Mouse (Mus musculus) cerebellum, adult 8-10 months (tissue): ENCODE results near the gene Aff4.
"Not testable (repeated sequence)": the region's sequence is repeated elsewhere in the genome, so short reads cannot be mapped to it uniquely, and the experiment has no call there.

Source experiments
- DNase-seq: peaks from one replicate; pipeline ENCODE4 v3.0.0; 2022

Gene Aff4

DNA sequence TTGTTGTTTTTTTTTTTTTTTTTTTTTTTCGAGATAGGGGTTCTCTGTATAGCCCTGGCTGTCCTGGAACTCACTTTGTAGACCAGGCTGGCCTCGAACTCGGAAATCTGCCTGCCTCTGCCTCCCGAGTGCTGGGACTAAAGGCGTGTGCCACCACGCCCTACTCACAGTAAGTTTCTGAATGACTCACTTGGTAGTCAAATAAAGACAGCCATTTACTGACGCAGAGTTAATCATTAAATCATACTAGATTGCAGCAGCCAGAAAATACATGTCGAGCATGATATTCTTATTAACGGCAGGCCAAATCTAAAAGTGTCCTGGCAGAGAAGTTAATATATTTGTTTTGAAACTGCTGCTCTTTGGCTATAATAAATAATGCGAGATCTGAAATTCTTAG lies 9.6 kb upstream of the Aff4 start:
- DNase-seq: not testable (repeated sequence)

DNA sequence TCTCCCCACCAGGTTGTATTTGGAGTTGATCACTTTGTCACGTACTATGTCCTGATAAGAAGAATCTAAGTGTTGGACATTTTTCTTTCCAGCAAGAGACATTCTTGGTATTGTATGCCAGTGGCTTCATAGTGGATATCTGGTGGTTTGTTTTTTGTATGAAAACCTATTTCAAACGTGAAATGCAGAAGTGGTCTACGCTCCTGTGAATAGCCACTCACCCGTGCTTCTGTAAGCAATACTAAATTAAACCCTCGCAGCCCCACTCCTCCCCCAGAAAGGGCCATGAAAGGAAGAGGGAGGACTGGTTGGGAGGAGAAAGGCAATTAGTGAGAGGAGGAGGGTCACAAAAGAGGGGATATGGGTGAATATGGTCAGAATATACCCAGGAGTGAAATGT lies 7.9 kb upstream of the Aff4 start:
- DNase-seq: no peak

DNA sequence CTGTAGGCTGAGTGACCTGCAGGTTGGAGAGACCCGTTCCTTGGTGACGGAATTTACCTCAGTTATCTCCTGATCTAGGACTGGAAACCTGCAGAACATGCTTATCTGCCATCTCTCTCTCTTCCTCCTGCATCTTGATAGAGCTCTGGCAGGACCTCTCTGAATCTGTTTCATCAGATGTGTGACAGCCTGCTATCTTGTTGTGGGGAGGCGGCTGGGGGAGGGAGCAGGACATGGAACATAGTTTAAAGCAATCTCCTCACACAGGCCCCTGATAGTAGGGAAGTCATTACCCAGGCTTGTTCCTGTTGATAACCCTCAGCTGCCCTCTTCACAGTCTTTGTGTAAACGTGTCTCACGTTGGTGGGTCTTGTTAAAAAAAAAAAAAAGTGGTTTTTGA lies 5.3 kb upstream of the Aff4 start:
- DNase-seq: no peak

DNA sequence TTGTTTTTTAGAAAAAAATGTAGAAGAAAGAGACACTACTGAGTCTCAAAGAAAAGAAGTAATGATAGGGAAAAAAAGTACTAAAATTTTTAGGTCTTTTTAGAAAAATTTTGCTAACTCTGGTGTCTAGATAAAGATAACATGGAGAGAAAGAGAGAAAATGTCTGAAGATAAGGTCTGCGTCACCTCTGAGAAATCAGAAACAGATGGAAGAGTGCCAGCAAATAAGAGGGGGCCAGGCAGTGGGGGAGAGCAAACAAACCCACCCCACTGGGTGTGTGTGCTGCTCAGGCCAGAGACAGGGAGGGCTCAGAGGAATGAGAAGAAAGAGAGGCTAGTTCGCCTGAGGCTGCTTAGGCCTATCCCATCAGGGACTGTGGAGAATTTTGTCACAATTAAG lies 4.9 kb upstream of the Aff4 start:
- DNase-seq: no peak

DNA sequence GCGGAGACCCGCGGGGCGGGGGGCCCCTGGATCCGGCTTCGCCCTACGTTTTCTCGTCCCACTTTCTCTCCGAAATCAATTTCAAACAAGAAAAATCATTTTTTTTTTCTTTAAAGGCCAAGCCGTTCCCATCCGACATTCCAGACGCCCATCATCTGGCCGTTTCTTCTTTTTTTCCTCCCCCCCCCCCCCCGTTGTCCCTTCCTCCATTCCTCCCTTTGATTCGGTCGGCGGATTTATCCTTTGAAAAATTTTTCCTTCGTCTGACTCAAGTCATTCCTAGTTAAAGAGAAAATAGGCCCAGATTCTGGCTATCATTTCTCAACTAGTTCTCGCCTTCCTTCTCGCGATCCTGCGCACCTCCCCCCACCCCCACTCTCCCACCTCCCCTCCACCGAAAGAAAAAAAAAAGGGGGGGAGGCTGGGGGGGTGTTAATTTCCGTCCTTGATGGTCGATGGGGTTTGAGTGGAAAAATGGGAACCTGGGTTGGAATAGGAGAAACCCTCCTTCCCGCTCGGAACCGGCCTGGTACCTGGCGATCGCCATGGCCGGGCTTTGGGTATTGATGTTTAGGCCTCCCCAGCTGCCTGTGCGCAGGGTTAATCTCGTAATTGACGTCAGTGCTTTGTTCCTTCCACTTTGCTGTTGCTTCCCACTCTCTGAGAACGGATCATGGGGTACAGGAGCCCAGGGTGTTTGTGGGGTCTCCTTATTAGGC lies 750 bp downstream of the Aff4 start:
- DNase-seq: peak; percentile 38

DNA sequence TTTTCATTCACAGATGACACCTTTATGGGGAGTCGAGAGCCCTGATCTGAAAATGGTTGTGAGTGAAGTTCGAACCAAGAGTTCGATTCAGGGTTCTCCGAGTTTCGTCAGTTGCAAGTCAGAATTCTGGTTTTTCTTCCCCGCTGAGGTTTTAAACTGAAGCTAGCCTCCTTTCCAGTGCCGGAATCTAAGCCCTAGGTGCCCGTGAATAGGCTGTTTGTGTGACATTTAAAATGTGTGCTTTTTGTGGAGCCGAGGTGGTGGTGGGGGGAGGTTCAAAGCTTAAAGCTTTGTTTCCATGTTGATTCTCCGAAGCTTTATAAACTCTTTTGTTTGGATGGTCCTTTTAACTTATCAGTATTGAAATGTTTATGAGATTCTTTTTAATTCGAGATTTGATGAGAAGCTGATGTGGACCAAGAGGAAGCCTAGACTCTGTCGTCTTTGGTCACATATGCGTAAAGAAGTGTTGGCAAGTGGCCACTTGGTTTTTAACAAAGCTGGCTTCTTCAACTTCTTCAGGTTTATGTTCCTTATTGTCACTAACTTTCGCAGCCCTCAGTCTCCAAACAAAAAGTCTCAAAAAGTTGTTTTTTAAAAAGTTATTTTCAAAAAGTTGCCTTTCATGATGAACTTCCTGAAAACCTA lies 1.4 kb downstream of the Aff4 start:
- DNase-seq: no peak

DNA sequence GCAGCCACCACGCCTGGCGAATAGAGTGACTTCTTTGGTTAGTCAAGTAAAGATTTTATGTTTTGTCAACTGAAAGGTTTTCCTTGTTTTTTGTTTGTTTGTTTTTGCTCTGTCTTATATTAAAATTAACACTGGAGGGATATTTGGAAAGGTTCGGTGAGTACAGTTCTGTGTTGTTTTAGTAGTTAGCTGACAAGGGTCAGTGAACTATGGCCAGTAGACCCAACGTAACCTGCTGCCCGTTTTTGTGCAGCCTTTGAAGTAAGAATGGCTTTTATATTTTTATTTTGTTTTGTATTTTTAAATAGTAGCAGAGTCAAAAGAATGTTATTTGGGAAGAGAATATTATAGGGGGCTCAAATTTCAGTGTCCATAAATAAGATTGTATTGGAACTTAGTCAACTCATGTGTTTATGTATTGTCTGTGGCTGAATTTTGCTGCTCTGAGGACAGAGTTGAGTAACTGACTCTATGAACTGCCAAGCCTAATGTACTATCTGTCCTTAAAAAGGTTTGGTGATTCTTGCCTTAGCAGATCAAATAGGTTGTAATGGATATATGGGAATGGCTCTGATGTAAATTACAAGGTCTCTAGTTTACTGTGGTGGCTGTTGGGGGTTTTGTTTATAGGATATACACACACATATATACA lies 8.0 kb downstream of the Aff4 start:
- no peak for DNase-seq

DNA sequence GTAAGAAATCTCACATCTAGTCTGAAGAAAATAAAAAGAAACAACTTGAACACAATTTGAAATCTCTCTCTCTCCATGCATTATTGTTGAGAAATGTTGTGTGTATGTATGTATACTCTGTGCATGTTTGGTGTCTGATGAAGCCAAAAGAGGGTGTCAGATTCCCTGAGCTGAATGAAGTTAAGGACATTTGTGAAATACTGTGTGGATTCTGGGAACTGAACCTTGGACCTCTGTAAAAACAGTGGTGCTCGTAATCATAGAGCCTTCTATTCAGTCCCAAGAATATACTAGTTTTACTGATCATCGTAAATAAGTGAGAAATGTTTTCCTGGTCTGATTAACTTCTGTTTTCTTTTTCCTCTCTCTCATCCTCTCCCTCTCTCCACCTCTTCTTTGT lies 16.4 kb downstream of the Aff4 start:
- DNase-seq: no peak

DNA sequence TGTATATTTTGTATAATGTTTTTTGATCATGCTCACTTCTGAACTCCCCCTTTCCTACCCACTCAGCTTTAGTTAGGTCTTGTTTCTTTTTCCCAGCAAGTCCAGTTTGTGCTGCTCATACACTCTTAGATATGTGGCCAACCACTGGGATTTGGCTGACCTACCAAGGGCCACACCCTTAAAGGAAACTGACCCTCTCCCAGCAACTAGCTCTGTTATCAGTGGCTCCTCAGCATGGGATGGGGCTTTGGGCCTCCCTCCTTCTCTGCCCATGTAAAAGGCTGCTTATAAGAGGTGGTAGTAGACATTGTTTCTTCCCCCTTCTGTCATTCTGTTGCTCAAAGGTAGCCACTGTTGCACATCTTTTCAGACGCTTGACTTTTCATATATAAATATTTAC lies 28.3 kb downstream of the Aff4 start:
- DNase-seq: no peak

DNA sequence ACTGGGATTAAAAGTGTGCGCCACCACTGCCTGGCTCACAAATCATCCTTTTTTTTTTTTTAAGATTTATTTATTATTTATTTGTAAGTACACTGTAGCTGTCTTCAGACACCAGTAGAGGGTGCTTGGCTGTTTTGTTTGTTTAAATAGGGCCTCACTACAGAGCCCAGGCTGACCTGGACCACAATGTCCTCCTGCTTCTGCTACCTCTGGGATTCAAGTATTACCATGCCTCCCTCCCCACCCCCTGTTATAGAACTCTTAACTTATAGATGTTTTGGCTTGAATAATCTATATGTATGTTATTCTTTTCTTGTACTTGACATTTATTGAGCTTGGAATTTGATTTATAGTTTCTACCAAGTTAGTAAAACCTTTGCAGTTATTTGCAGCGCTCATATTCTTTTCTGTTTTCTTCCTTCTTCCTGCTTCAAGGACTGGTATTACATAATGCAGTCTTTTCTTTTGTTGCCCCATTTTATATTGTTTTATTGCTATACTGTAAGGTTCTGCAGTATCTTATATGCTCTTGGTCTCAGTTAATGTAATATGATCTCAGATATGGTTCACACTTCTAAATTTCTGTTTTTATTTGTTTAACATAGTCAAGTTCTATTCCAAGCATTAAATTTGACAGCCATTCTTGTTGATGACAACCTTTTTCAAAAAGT lies 33.3 kb downstream of the Aff4 start:
- no peak for DNase-seq

DNA sequence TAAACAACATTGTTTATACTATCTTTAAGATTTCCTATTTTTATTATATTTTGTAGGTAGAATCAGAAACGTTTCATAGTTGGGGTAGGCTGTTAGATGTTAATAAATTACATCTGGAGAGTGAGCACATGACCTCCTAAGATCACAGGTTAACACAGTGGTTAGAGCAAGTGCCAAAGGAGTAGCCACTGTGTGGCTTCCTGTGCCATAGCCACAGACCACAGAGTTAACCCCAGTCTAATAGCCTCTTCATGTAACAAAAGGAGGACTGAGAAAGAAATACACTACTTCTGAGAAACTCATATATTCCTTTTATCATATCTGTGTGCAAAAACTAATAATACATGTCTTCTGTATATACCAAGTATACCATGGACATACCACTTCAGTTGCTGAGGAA lies 43.2 kb downstream of the Aff4 start:
- no peak for DNase-seq

DNA sequence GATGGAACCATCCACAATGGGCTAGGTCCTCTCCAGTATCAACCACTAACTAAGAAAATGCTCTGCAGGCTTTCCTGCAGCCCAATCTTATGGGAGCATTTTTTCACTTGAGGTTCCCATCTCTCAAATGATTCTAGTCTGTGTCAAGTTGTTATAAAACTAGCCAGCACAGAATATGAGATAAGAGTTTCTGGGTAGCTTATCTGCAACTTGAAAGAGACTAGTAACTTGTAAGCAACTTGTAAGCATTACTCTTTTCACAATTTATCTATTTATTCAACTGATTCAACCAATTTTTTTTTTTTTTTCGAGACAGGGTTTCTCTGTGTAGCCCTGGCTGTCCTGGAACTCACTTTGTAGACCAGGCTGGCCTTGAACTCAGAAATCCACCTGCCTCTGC lies 53.0 kb downstream of the Aff4 start:
- no peak for DNase-seq

DNA sequence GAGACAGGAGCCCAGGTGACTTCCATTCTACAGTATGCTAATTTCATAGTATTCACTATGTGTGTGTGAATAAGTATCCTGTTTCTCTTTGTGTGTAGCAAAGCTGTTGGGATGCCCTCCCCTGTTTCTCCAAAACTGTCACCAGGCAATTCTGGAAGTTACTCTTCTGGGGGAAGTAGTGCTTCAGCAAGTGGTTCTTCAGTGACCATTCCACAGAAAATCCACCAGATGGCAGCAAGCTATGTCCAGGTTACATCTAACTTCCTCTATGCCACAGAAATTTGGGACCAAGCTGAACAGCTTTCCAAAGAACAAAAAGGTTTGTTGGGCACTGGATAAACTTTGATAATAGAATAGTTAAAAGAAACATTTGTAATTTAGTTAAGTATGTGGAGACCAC lies 61.1 kb downstream of the Aff4 start:
- DNase-seq: no peak

DNA sequence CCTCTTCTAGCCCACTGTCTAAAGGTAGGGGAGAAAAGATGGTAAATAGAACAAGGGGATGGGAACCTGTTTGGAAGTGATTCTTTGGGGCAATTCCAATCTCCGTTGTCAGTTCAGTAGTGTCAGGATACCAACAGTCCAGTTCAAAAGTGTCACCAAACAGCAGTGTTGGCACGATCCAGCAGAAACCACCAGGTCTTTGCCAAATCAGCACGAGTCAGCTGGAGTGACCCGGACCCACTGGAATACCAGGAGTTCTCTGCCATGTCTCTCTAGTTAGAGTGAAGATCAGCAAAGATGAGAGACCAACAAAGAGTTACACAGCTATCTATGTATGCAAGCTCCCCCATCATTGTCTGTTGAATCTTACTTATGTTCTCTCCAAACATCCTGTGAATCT lies 63.2 kb downstream of the Aff4 start:
- no peak for DNase-seq

DNA sequence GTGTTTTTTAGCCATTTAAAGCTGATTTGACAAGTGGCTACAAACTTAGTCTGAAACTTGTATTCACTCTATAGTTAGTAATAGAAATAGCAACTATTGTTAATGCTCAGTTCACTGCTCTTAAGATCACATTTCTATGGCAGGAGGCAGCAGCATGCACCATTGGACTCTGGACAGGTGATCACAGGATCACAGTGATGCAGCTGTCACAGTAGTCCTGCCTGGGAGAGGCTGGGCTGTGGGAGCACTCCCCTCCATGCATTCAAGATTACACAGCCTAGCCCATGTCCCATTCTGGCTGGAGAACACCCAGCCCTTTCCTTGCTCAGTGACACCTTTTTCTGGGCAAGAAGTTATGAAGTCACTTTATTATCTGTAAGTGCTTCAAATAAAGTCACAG lies 67.4 kb downstream of the Aff4 start:
- no peak for DNase-seq

DNA sequence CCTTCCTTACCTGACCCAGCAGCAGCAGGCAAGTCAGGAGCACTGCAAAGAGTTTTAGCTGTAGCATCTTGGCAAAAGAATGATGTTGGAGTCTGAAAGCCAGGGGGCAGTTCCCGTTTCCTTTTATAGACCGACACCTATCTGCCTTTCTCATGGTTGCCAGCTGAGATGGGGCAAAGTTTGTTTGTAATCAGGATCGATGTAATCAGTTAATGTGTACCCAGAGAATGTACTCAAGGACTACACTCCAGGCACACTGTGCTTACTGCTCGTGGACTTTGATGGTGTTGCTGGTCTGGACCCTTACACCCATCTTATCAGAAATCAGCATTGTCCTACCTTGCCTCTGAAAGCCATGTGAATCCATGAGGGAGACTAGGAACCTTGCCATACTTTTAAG lies 72.4 kb downstream of the Aff4 start, which contains the start of gene Leap2:
Gene Leap2 (minus strand): TSS at position 135 of the 400 bp plus-strand sequence.
- DNase-seq: no peak

DNA sequence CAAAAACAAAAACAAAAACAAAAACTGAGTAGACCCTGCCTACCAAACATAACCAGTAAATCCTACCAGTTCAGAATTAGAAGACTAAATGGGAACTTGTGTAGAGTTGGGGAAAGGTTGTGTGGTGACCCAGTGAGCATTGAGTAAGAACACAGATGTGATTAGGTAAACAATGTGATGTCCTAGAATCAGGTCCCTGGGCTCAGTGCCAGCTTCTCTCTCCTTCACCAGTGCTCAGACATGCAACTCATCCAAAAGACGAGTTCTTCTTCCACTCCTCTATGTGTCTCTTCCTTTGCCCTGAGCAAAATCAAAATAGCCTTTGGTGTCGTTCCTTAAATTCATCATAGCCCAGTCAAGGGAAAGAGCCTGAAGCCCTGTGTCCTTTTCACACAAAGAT lies 74.2 kb downstream of the Aff4 start:
- DNase-seq: no peak

DNA sequence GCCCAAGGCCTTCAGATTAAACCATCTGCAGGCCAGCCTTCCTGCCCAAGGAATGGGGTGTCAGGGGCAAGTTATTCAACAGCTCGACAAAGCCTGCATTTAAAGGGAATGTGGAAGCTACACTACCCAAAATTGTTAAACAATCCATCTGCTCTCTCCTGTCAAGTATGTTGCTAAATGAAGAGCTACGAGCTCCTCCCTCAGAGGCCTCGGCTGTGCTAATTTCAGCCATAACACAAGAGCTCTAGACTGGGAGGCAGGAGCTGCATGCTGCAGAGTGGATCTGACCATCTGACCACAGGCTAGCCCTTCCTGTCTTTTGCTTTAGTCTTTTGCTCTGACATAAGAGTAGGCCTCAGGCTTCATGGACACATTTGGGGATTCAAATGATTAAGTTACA lies 74.6 kb downstream of the Aff4 start:
- no peak for DNase-seq

DNA sequence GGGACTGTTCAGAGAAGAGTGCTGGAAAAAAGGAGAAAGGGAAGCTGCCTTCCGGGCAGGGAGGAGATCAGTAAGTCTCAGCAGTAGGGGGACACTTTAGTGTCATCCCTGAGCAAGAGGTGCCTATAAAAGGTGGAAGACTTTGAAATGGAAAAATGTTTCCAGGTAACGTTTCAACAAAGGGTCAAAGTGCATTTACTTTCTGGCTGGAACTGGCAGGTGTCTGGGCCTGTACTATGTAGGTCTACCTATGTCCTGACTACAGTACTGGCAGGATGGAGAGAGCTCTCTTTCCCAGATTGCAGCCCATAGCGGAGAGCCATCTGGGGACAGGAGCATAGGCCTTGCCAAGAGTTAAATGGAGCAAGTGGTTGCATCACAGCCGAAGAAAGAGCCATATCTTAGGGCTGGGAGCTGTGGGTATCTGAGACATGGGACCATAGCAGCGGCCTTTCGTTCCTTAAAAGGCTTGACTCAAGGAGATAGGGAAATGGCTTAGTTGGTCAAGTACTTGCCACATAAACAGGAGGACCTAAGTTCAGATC lies 75.2 kb downstream of the Aff4 start:
- DNase-seq: no peak

DNA sequence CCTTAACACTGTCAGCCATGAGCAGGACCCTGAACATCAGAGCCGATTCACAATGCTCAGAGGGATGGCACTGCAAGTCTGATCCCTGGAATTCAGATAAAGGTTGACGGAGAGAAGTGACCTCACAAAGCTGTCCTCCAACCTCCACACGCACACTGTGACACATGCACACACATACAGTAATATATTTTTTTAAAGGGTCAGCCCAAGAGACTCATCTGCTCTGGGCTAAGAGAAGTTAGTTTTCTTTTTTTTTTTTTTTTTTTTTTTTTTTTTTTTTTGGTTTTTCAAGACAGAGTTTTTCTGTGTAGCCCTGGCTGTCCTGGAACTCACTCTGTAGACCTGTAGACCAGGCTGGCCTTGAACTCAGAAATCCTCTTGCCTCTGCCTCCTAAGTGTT lies 76.3 kb downstream of the Aff4 start:
- not testable (repeated sequence) for DNase-seq

DNA sequence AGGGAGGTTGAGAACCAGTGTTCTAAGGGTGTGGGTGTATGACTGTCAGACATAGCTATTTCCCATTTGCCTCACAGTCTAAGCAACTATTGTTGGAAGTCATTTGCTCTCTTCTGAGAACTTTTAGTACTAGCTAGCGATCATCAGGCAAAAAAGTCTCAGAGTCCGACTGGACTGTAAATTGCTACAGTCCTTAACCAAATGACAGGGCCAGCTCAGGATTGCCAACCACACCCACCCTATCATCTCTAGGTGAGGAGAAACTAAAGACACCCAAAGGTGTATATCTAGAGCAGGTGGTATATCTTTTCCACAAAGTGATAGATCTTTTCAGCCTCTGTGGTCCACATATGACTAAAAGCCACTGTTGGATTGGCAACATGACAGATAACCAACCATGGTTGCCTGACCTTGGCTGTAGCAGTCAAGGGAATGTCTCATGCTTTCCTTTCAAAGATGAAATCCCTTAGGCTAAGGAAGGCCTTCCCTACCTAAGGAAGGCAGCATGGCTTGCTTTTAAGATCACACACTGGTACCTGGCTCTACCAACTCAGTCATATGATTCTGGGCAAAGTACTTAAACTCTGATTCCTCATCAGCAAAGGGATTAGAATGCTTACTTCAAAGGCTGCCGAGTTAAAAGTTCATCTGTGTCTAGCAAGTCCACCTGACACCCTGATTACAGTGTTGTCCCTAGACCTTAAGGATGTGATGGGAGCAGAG lies 77.5 kb downstream of the Aff4 start:
- no peak for DNase-seq

DNA sequence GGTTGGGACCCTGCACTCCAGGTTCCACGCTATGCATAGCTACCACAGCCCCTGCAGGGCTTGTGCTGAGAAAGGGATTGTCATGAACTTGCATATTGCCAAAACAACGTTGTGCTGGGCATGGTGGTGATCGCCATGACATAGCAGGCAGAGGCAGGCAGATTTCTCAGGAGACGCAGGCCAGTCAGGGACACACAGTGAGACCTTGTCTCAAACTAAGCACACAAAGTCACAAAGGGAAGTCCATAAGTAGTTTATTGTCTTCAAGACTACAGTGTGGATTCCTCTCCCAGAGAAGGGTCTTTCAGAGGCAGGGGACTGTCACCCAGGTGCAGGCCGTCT lies 78.1 kb downstream of the Aff4 start:
- no peak for DNase-seq

DNA sequence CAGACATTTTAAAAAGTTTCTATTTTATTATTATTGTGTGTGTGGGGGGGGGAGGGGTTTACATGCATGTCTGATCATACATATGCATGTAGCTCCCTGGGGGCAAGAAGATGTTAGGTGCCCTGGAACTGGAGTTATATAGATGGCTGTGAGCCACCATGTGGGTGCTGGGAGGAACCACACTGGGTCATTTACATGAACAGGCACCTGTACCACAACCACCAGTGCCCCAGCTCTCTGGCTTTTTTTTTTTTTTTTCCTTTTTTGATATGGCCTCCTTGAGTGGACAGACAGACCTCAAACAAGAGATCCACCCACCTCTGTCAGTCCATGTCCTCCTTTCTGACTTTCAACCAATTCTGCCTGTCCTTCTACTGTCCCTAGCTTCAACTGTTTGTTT lies 78.5 kb downstream of the Aff4 start:
- no peak for DNase-seq
